Mouse (Mus musculus): ENCODE results near the gene Tsg101. TPM values are rescaled to one million over a fixed set of nuclear protein-coding genes. Genes with fewer than 3 reads are reported as not detected.
A peak's percentile ranks its signal among the peaks of the same experiment; 100 is the strongest.

Gene Tsg101
- total RNA-seq, 2 experiments from 2014 or later: 75.8 to 77.9 TPM

- TF ChIP-seq CTCF (conservative IDR thresholded peaks at IDR 0.05): no peak
- Histone ChIP-seq H3K4me3 (no peak overlapping the region), H3K27ac (no peak overlapping the region)
- DNase-seq (ENCODE audit: low spot score in 2 of 2): no peak
Measured at GRCm38 (mm10) chr7:46857436-46857835, 62.3 kb downstream of the Tsg101 start.

- TF ChIP-seq CTCF (conservative IDR thresholded peaks at IDR 0.05): no peak
- Histone ChIP-seq H3K27ac (no peak overlapping the region), H3K4me3 (no peak overlapping the region)
- no peak for DNase-seq (ENCODE audit: low spot score in 2 of 2)
Measured at GRCm38 (mm10) chr7:46855866-46856560, 63.8 kb downstream of the Tsg101 start.

- TF ChIP-seq CTCF (conservative IDR thresholded peaks at IDR 0.05): no peak
- H3K27ac ChIP-seq: no peak overlapping the region
- H3K4me3 ChIP-seq: no peak overlapping the region
- no peak for DNase-seq (ENCODE audit: low spot score in 2 of 2)
Measured at GRCm38 (mm10) chr7:46853365-46853764, 66.4 kb downstream of the Tsg101 start.

- no peak overlapping the region for H3K4me3 ChIP-seq
Measured at GRCm38 (mm10) chr7:46852666-46853065, 67.1 kb downstream of the Tsg101 start.

GRCm38 (mm10) chr7:46851026-46851425 is 68.7 kb downstream of the Tsg101 start:
- Histone ChIP-seq H3K4me3 (no peak overlapping the region), H3K27ac (no peak overlapping the region)
- no peak for DNase-seq (ENCODE audit: low spot score in 2 of 2)
- TF ChIP-seq CTCF (conservative IDR thresholded peaks at IDR 0.05): peak; percentile 70

More at GRCm38 (mm10) chr7:46852666-46853065, 67.1 kb downstream of the Tsg101 start:
- TF ChIP-seq CTCF (conservative IDR thresholded peaks at IDR 0.05): no peak
- H3K27ac ChIP-seq: no peak overlapping the region
- DNase-seq (ENCODE audit: low spot score in 2 of 2): no peak

- no peak overlapping the region for H3K27ac ChIP-seq
- DNase-seq (ENCODE audit: low spot score in 2 of 2): no peak
- TF ChIP-seq CTCF (conservative IDR thresholded peaks at IDR 0.05): no peak
- H3K4me3 ChIP-seq: no peak overlapping the region
Measured at GRCm38 (mm10) chr7:46849287-46849686, 70.5 kb downstream of the Tsg101 start.

GRCm38 (mm10) chr7:46846486-46847244 is 73.1 kb downstream of the Tsg101 start:
- Histone ChIP-seq H3K4me3 (peak overlapping the region; percentile 87), H3K27ac (peak overlapping the region; percentile 97)
- peak; percentile 54 for TF ChIP-seq CTCF (conservative IDR thresholded peaks at IDR 0.05)
- DNase-seq (ENCODE audit: low spot score in 2 of 2): peak in 1 of 2 experiments; percentile 47

- H3K27ac ChIP-seq: peak overlapping the region; percentile 97
- H3K4me3 ChIP-seq: peak overlapping the region; percentile 87
- TF ChIP-seq CTCF (conservative IDR thresholded peaks at IDR 0.05): no peak
- peak in 1 of 2 experiments; percentile 42 for DNase-seq (ENCODE audit: low spot score in 2 of 2)
Measured at GRCm38 (mm10) chr7:46845978-46846485, 73.7 kb downstream of the Tsg101 start.

GRCm38 (mm10) chr7:46845211-46845977 is 74.4 kb downstream of the Tsg101 start:
- no peak; the same call in 1 of the 2 replicates for TF ChIP-seq CTCF (conservative IDR thresholded peaks at IDR 0.05)
- peak overlapping the region; percentile 87 for H3K4me3 ChIP-seq
- DNase-seq (ENCODE audit: low spot score in 2 of 2): peak; percentile 90 to 91
- peak overlapping the region; percentile 97 for H3K27ac ChIP-seq

- no peak overlapping the region for H3K4me3 ChIP-seq
- no peak for TF ChIP-seq CTCF (conservative IDR thresholded peaks at IDR 0.05)
- DNase-seq (ENCODE audit: low spot score in 2 of 2): no peak
- H3K27ac ChIP-seq: no peak overlapping the region
Measured at GRCm38 (mm10) chr7:46843576-46843975, 76.2 kb downstream of the Tsg101 start.

- TF ChIP-seq CTCF (conservative IDR thresholded peaks at IDR 0.05): no peak
- DNase-seq (ENCODE audit: low spot score in 2 of 2): no peak
- H3K4me3 ChIP-seq: no peak overlapping the region
- no peak overlapping the region for H3K27ac ChIP-seq
Measured at GRCm38 (mm10) chr7:46842278-46842677, 77.5 kb downstream of the Tsg101 start.

GRCm38 (mm10) chr7:46840787-46841525 is 78.8 kb downstream of the Tsg101 start, which contains the start of gene Ldha:
TSS of gene Ldha (plus strand) at chr7:46841475.
- TF ChIP-seq CTCF (conservative IDR thresholded peaks at IDR 0.05): no peak
- H3K27ac ChIP-seq: no peak within 1 kb of the TSS
- no peak within 1 kb of the TSS for H3K4me3 ChIP-seq
- DNase-seq (ENCODE audit: low spot score in 2 of 2): no peak
